Mouse (Mus musculus) G1E (cell line): ENCODE measurements around the gene Lsamp.

Experiments used
- CTCF ChIP-seq: IDR thresholded peaks from 2 replicates; pipeline ENCODE4 v1.5.1; 2012; ENCODE audit warnings: low read depth, low read length, inconsistent platforms, mixed read lengths
- GATA1 ChIP-seq: IDR thresholded peaks from 2 replicates; pipeline ENCODE4 v1.6.1; 2012; ENCODE audit warnings: borderline replicate concordance, low read length, inconsistent platforms, mixed read lengths
- TAL1 ChIP-seq: conservative IDR thresholded peaks from 2 replicates; pipeline ENCODE4 v1.6.1; 2012; ENCODE audit warnings: low read depth, low read length, inconsistent platforms, mixed read lengths

- no peak for TF ChIP-seq TAL1
- no peak for TF ChIP-seq CTCF
- no peak for TF ChIP-seq GATA1
Measured at GRCm38 (mm10) chr16:41343431-41343830, 1359.3 kb downstream of the Lsamp start.
